Mouse (Mus musculus) neural tube, embryonic 14.5 days (tissue): ENCODE results near the gene Slc2a9. TPM values are rescaled to one million over a fixed set of nuclear protein-coding genes. Genes with fewer than 3 reads are reported as not detected.

Experiments used
- ATAC-seq: fragments of 200-750 bp; cut with Nextera tagmentation; 2 replicates; pipeline ENCODE4 v1.8.0; 2017; ENCODE audit warnings: low read depth, mild to moderate bottlenecking, moderate TSS enrichment, moderate library complexity
- H3K27ac ChIP-seq: fragments of 300-500 bp; sonication (generic); 2 replicates; pipeline ENCODE4 v1.5.1; 2014; ENCODE audit warnings: low read depth, mild to moderate bottlenecking, control low read depth, low read length, moderate library complexity, mixed read lengths
- H3K27me3 ChIP-seq: fragments of 300-500 bp; sonication (generic); 2 replicates; pipeline ENCODE4 v1.6.1; 2014; ENCODE audit warnings: low read length; ENCODE audit not compliant: control insufficient read depth, insufficient read depth
- H3K36me3 ChIP-seq: fragments of 300-500 bp; sonication (generic); 2 replicates; pipeline ENCODE4 v1.6.1; 2014; ENCODE audit warnings: low read length, mixed read lengths; ENCODE audit not compliant: control insufficient read depth, insufficient read depth
- H3K4me1 ChIP-seq: fragments of 300-500 bp; sonication (generic); 2 replicates; pipeline ENCODE4 v1.6.1; 2014; ENCODE audit warnings: low read length; ENCODE audit not compliant: control insufficient read depth, insufficient read depth
- H3K4me2 ChIP-seq: fragments of 300-500 bp; sonication (generic); 2 replicates; pipeline ENCODE4 v1.6.1; 2014; ENCODE audit warnings: mild to moderate bottlenecking, low read depth, low read length, control low read depth
- H3K4me3 ChIP-seq: fragments of 300-500 bp; sonication (generic); 2 replicates; pipeline ENCODE4 v1.5.1; 2014; ENCODE audit warnings: low read depth, low read length, control low read depth, mixed read lengths
- H3K9ac ChIP-seq: fragments of 300-500 bp; sonication (generic); replicated peaks from 2 replicates; pipeline ENCODE4 v1.6.1; 2014; ENCODE audit warnings: low read depth, mild to moderate bottlenecking, control low read depth, low read length, mixed read lengths
- H3K9me3 ChIP-seq: fragments of 300-500 bp; sonication (generic); 2 replicates; pipeline ENCODE4 v1.6.1; 2016; ENCODE audit warnings: low read length; ENCODE audit not compliant: control insufficient read depth
- WGBS: fragments of 180-500 bp; shearing (Covaris S2); extraction: QIAGEN DNeasy Blood & Tissue Kit; methylation state at CpG from one replicate; pipeline ENCODE4 v1.1.7; 2014; 5-methylcytosine and 5-hydroxymethylcytosine counted together
- polyA plus RNA-seq: library from polyadenylated mRNA; unstranded; fragments of >200 nt; fragmentation: Nextera tagmentation; extraction: Ambion mirVana; gene quantifications from 2 replicates; pipeline ENCODE4 v1.2.1, GENCODE M21; 2014

Slc2a9 gene
- polyA plus RNA-seq, 1 experiment from 2014 or later, result 0.80 TPM

DNA sequence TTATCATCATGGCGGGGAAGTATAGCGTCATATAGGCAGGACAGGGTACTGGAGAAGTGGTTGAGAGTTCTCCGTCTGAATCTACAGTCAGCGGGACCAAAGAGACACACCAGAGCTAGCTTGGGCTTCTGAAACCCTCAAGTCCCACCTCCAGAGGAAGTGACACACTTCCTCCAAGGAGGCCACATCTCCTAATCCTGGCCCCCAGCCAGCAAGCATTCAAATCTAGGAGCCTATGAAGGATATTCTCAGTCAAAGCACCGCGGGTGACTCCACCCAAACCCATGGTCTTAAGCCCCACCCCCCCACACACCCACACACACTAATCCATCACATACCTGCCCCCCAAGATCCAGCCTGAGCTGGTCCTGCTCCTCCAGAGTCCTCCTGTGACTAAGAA lies 9.1 kb downstream of the Slc2a9 start:
- Histone ChIP-seq H3K36me3 (no peaks in the 10 kb centered on the region), H3K4me1 (no peaks in the 10 kb centered on the region), H3K4me3 (no peak overlapping the region), H3K9ac (no peak overlapping the region), H3K27ac (no peak overlapping the region), H3K27me3 (no peaks in the 10 kb centered on the region), H3K4me2 (no peak overlapping the region), H3K9me3 (no peaks in the 10 kb centered on the region)
- no peak for ATAC-seq
- 95% methylated on average over 6 of the region's 6 CpGs for WGBS

DNA sequence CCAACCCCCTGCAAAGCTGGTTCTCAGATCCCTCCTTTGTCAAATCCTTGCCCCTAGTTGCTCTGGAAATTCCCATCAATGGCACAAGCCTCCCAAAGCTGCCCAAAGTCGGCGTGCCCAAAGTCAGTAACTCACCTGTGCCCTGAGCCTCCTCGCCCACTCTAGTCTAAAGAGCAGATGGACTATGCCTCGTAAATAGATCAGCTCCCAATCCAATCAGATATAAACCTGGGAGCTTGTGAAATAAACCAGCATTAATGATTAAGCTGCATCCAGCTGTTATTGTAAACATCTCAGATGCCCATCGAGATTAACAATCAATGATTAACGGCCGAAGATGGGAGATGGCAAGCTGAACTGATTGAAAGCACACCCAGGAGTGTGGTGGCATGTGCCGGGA lies 11.2 kb downstream of the Slc2a9 start:
- Histone ChIP-seq H3K27me3 (no peaks in the 10 kb centered on the region), H3K4me3 (no peak overlapping the region), H3K9me3 (no peaks in the 10 kb centered on the region), H3K9ac (no peak overlapping the region), H3K4me2 (no peak overlapping the region), H3K27ac (no peak overlapping the region), H3K4me1 (no peaks in the 10 kb centered on the region), H3K36me3 (no peaks in the 10 kb centered on the region)
- no peak for ATAC-seq
- 86% methylated on average over 8 of the region's 8 CpGs for WGBS

DNA sequence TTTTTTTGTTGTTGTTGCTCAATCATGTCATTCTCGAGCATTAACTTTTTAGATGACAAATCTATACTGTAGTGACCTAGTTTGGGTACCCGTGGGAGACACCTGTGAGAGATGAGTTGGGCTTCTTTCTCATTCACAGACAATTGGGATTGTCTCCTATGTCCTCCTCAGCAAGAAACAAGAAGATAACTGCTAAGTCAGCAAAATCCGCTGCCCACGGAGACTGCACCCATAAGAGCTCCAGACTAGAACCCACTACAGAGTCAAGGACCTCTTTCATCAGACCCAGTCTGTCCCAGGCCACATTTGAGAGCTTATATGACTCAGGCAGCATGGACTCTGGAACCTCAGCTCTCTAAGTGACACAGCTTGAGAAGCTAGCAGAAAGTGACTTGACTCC lies 13.2 kb downstream of the Slc2a9 start:
- Histone ChIP-seq H3K27ac (no peak overlapping the region), H3K27me3 (no peaks in the 10 kb centered on the region), H3K9ac (no peak overlapping the region), H3K4me2 (no peak overlapping the region), H3K9me3 (no peaks in the 10 kb centered on the region), H3K36me3 (no peaks in the 10 kb centered on the region), H3K4me3 (no peak overlapping the region), H3K4me1 (no peaks in the 10 kb centered on the region)
- 93% methylated on average over 4 of the region's 4 CpGs for WGBS
- ATAC-seq, result no peak

DNA sequence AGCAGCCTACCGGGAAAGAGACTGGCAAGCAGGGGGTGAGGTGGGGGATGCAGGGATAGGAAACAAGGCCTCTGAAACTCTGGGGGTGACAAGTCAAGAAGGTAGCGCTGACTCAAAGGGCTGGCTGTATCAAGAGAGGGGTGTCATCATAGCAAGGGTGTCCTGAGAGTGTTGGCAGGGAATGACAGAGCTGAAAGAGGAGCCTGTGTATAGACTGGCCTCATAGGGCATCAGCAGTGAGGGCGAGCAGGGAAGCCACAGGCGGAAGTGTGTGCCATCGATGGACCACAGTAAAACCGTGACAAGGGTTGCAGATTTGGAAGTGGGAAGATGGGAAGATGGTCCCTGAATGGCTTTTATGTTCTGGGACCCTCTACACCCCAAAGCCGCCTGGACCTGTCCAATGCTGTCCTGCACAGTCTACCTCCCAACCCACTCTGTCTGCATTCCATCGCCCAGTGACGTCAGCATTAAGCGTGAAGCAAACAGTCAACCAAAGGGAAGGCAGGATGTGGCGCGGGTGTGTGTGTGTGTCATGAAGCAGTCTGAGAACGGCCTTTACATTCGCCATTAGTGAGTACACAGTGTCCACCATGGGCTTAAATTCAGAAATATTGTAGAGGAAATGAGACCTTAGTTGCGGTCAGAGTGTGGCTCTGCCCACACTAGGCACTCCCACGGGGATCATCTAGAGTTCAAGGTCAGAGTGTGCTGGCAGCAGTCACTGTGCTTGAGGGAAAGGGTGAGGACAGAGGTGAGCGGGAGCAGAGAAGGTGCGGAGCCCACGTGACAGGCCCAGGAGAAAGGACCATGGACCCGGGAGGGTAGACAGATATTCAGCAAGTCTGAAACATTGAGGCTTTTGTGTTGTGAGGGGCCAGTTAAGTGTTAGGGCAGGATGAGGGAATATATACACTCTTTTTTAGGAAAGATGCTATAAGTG lies 14.0 kb downstream of the Slc2a9 start:
- Histone ChIP-seq H3K4me3 (no peak overlapping the region), H3K27ac (no peak overlapping the region), H3K9me3 (no peaks in the 10 kb centered on the region), H3K4me1 (no peaks in the 10 kb centered on the region), H3K9ac (no peak overlapping the region), H3K36me3 (no peaks in the 10 kb centered on the region), H3K27me3 (no peaks in the 10 kb centered on the region), H3K4me2 (no peak overlapping the region)
- ATAC-seq, result no peak
- WGBS, result 86% methylated on average over 20 of the region's 20 CpGs

DNA sequence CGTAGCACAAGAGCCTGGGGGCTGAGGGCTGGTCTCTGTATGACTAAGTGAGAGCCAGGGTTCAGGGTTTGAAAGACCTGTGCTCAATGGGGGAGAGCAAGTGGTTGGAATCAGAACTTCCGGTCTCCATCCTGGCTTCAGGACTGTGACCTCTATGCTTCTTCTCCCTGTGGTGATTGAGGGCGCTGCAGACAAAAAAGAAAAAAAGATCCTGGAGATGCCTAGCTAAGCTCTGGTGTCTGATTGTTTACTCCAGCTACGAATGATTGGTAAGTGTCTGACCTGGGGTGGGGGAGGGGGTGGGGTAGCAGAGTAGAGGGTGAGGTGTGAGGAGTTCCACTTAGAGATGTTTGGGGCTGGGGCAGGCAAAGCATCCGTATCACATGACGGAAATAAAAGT lies 14.9 kb downstream of the Slc2a9 start:
- Histone ChIP-seq H3K27me3 (no peaks in the 10 kb centered on the region), H3K4me2 (no peak overlapping the region), H3K36me3 (no peaks in the 10 kb centered on the region), H3K27ac (no peak overlapping the region), H3K9ac (no peak overlapping the region), H3K4me1 (no peaks in the 10 kb centered on the region), H3K9me3 (no peaks in the 10 kb centered on the region), H3K4me3 (no peak overlapping the region)
- 61% methylated on average over 6 of the region's 6 CpGs for WGBS
- no peak for ATAC-seq

DNA sequence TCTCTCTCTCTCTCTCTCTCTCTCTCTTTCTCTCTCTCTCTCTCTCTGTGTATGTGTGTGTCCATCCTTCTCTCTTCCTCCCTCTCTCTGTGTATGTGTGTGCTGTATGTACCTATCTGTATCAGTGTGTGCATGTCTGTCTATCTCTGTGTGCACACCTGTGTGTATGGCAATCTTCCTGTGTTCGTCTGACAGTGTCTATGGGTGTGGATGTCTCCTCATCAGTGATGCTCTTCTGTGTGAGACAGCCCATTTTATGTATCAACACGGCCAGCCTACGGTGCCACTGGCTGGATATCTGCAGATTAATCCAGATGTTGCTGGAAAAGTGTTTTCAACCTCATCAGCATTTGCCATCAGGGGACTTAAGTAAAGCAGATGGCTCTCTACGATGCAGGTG lies 15.7 kb downstream of the Slc2a9 start:
- WGBS, result 85% methylated on average over 4 of the region's 4 CpGs
- H3K27ac ChIP-seq, result no peak overlapping the region
- ATAC-seq, result no peak

DNA sequence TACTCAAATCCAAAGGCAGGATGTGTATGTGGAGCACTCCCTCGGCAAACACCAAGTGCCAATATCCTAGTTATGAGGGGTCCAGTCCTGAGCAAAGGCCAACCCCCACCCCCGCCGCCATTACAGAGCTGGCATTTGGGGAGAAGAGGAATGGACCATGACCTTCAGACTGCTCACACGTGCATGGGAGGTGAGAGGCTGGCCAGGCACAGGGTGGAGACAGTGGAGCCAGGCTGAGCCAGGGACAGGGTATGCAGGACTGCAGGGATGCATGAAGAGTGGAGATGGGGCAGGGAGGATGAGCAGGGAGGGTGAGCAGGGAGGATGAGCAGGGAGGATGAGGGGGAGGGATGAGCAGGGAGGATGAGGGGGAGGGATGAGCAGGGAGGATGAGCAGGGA lies 17.0 kb downstream of the Slc2a9 start:
- Histone ChIP-seq H3K36me3 (no peaks in the 10 kb centered on the region), H3K4me3 (no peak overlapping the region), H3K27ac (no peak overlapping the region), H3K9me3 (no peaks in the 10 kb centered on the region), H3K9ac (no peak overlapping the region), H3K27me3 (no peaks in the 10 kb centered on the region), H3K4me1 (no peaks in the 10 kb centered on the region), H3K4me2 (no peak overlapping the region)
- no peak for ATAC-seq
- WGBS, result 76% methylated on average over 4 of the region's 4 CpGs

More for the DNA sequence above, 15.7 kb downstream of the Slc2a9 start:
- no peak overlapping the region for H3K4me3 ChIP-seq
- H3K4me1 ChIP-seq, result no peaks in the 10 kb centered on the region
- no peaks in the 10 kb centered on the region for H3K36me3 ChIP-seq
- H3K9ac ChIP-seq, result no peak overlapping the region
- no peaks in the 10 kb centered on the region for H3K27me3 ChIP-seq
- H3K4me2 ChIP-seq, result no peak overlapping the region
- no peaks in the 10 kb centered on the region for H3K9me3 ChIP-seq

DNA sequence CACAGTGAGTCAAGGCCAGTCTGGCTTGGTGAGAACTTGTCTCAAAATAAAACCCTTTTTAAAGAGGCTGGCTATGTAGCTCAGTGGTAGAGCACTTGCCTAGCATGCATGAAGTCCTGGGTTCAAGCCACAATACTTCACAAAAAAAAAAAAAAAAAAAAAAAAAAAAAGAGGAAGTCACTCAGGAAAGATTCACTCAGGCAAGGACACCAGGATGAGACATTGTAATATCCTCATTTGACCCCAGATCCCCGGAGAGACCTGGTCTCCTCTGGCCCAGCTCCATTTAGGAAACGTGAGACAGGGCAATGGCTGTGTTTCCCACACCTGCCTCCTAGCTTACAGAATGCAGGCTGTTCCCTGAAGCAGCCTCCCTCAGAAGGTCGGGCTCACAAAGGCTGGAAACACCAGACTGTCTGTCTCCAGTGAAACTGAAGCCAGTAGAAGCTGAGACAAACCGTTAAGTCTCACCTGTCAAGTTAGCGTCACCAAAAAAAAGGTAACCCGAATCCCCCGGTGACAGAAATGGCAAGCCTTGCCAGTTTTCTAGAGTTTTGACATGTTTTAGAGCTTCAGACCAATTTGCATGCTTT lies 19.3 kb downstream of the Slc2a9 start:
- ATAC-seq, result no peak
- Histone ChIP-seq H3K27me3 (no peaks in the 10 kb centered on the region), H3K4me1 (peaks cover 11% of the 10 kb centered on the region), H3K4me2 (no peak overlapping the region), H3K36me3 (no peaks in the 10 kb centered on the region), H3K27ac (no peak overlapping the region), H3K4me3 (no peak overlapping the region), H3K9ac (no peak overlapping the region), H3K9me3 (no peaks in the 10 kb centered on the region)
- 74% methylated on average over 7 of the region's 7 CpGs for WGBS
